Mouse (Mus musculus) lung, postnatal 14 days (tissue): Measurements from ENCODE around the gene Mogat1.
"Not testable (repeated sequence)": the region's sequence is repeated elsewhere in the genome, so short reads cannot be mapped to it uniquely, and the experiment has no call there.

Source experiments
- DNase-seq: peaks from one replicate; pipeline ENCODE4 v3.0.0; 2021

Gene Mogat1

GRCm38 (mm10) chr1:78510862-78511261, at the start of gene Mogat1:
TSS of gene Mogat1 (plus strand) at chr1:78510991.
- no peak for DNase-seq

- no peak for DNase-seq
Measured at GRCm38 (mm10) chr1:78472441-78472840, 38.4 kb upstream of the Mogat1 start.

- DNase-seq = no peak
Measured at GRCm38 (mm10) chr1:78483430-78483829, 27.4 kb upstream of the Mogat1 start.

- DNase-seq = no peak
Measured at GRCm38 (mm10) chr1:78484361-78484760, 26.4 kb upstream of the Mogat1 start.

- no peak for DNase-seq
Measured at GRCm38 (mm10) chr1:78488427-78488751, 22.4 kb upstream of the Mogat1 start.

- peak; percentile 92 for DNase-seq
Measured at GRCm38 (mm10) chr1:78488752-78489492, 21.9 kb upstream of the Mogat1 start, which contains the start of gene Farsb. TSS of gene Farsb (minus strand) at chr1:78488897.

- no peak for DNase-seq
Measured at GRCm38 (mm10) chr1:78490143-78490542, 20.6 kb upstream of the Mogat1 start.

GRCm38 (mm10) chr1:78501036-78501435, 9.8 kb upstream of the Mogat1 start:
- DNase-seq = no peak

- DNase-seq = not testable (repeated sequence)
Measured at GRCm38 (mm10) chr1:78501856-78502255, 8.9 kb upstream of the Mogat1 start.

GRCm38 (mm10) chr1:78502527-78502926, 8.3 kb upstream of the Mogat1 start:
- no peak for DNase-seq

GRCm38 (mm10) chr1:78507137-78507536, 3.7 kb upstream of the Mogat1 start:
- no peak for DNase-seq

- DNase-seq = peak; percentile 22
Measured at GRCm38 (mm10) chr1:78511621-78512160, 900 bp downstream of the Mogat1 start, which contains the start of gene BC035947. TSS of gene BC035947 (minus strand) at chr1:78512158.

- DNase-seq = no peak
Measured at GRCm38 (mm10) chr1:78512756-78513155, 2.0 kb downstream of the Mogat1 start.

GRCm38 (mm10) chr1:78518907-78519306, 8.1 kb downstream of the Mogat1 start:
- no peak for DNase-seq

GRCm38 (mm10) chr1:78525189-78525886, 14.5 kb downstream of the Mogat1 start:
- DNase-seq = peak; percentile 71

GRCm38 (mm10) chr1:78528356-78528755, 17.6 kb downstream of the Mogat1 start:
- no peak for DNase-seq

GRCm38 (mm10) chr1:78529011-78529410, 18.2 kb downstream of the Mogat1 start:
- DNase-seq = no peak

GRCm38 (mm10) chr1:78530500-78531215, 19.9 kb downstream of the Mogat1 start:
- DNase-seq = no peak

- DNase-seq = peak; percentile 28
Measured at GRCm38 (mm10) chr1:78532184-78532800, 21.5 kb downstream of the Mogat1 start.

GRCm38 (mm10) chr1:78534428-78535150, 23.8 kb downstream of the Mogat1 start:
- no peak for DNase-seq

GRCm38 (mm10) chr1:78536310-78537164, 25.7 kb downstream of the Mogat1 start:
- DNase-seq = peak; percentile 81
